Mouse (Mus musculus): ENCODE results near the gene Klhl36.

Klhl36 gene

DNA sequence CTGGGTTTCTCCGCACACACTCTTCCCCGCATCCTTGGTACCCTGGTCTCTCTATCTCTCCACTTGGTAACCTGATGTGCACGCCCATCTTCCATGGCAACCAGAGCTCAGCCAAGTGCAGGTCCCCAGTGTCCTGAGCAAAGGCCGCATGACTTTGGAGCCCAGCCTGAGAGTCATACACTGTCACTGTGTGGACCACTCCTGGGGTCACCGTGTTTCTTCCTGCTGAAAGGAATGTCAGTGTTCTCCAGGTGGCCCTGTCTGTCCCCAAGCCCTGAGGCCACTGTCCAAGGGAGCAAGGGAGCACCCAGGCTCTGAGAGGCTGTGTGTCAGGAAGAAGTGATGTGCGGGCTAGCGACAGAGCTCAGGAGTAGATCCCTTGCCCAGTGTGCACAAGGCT, 21.2 kb downstream of the Klhl36 start:
- no peak for DNase-seq (ENCODE audit: low spot score)

DNA sequence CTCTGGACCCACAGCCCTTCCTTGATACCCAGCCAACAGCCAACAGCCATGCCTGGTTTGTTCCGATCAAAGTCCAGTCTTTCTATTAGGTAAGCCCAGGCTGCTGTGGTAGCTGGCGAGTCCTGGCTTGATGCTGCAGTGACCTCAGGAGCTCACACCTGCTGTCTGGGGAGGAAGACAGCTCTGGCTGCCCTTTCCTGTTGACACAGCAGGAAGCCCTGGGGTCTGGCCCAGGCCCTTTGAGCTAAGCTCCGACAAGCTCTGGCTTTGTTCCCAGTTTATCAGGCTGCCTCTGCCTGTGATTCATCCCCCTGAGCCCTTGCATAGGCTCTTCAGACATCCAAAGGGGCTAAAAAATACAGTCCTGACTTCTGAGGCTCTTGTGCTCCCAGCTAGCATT, 23.5 kb downstream of the Klhl36 start:
- DNase-seq (ENCODE audit: low spot score), result no peak

DNA sequence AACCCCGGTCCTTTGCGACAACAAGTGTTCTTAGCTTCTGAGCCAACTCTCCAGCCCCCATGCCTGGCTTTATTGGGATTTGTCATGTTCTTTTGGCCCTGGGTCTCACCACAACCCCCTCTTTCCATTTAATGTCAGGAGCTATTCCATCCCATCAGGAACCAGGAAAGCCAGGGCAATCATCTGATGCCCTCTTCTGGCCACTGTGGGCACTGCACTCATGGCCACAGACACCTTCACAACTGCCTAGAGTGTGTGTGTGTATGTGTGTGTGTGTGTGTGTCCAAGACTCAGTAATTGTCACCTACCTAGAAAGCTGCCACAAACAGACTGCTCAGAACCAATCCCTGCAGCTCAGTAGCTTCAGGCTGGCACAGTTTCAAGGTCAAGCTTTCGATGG, 25.1 kb downstream of the Klhl36 start:
- no peak for DNase-seq (ENCODE audit: low spot score)

DNA sequence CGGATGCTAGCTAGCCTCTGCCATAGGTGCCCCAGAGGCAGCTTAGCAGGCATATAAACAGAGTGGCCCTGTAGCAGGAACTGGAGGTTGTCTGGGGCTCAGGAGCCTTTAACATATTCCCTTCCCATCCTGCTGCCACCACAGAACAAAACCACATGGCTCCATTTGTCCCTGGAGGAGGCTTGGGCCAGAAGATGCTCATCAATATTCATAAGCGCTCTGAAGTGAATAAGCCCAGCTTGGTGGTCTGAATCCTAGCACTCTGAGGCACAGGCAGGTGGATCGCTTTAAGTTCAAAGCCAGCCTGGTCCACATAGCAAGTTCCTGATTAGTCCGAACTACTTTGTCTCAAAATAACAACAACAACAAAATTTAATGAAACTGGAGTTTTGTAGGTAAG, 25.9 kb downstream of the Klhl36 start:
- no peak for DNase-seq (ENCODE audit: low spot score)

DNA sequence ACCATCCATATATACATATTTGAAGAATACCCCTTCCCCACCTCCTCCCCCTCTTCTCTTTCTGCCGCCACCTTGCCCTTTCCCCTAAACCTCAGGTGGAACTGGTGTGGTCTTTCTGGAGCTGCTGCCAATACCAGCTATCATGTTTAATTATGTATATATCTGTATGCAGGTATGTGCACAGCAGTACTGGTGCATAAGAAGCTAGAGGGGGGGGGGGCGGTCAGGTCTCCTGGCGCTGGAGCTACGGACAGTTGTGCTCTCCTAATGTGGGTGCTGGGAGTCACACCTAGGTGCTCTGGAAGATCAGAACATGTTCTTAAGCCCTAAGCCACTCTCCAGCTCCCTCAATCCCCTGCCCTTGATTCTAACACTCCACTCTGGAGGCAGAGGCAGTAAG, 35.0 kb downstream of the Klhl36 start:
- DNase-seq (ENCODE audit: low spot score), result no peak

- no peak for DNase-seq (ENCODE audit: low spot score)
Observed at GRCm38 (mm10) chr8:119897933-119898332, 35.9 kb downstream of the Klhl36 start.

DNA sequence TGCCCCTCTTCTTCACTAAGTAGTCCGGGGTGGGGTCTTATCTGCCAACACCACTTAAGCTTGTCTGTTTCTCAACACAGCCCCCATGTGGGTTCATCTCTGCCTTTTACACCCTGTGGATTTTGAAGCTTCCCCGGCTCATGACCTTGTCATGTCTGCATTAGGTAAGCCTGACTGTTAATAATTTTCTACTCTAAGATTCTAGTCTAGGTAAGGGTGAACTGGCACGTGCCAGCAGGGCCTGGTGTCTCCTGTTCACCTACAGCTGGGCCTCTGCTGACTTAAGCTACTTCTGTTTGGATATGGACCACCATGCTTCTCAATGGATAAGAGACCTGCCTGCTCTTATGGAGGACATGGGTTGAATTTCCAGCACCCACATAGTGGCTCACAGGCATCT, 39.3 kb downstream of the Klhl36 start:
- no peak for DNase-seq (ENCODE audit: low spot score)

GRCm38 (mm10) chr8:119901952-119902351, 39.9 kb downstream of the Klhl36 start:
- DNase-seq (ENCODE audit: low spot score), result no peak

- no peak for DNase-seq (ENCODE audit: low spot score)
Observed at GRCm38 (mm10) chr8:119904323-119904911, 42.4 kb downstream of the Klhl36 start.

DNA sequence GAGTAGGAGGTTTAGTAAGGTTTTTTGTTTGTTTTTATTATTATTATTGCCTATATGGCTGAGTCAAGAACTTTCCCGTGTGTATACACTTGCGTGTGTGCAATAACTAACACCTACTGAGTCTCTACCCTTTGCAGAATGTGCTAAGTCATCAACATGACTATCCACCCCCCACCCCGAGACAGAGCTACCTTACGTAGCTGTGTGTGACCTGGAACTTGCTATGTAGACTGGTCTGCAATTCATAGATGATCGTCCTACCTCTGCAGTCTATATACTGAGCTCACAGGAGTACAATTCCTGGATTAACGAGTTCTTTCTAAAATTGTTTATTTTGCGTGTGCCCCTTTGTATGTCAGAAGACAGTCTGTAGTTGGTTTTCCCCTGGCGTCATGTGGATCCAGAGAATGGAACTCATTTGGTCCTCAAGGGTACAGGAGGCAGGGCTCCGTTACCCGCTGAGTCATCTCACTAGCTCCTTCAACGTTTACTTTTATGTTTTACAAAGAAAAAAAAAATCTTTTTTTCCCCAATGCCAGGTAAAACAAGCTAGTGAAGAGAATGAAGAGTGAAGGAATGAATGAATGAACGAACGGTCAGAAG, 48.0 kb downstream of the Klhl36 start, which contains the start of gene Usp10:
Gene Usp10, plus strand, starts transcription at position 417 of the 603 bp plus-strand sequence.
- no peak for DNase-seq (ENCODE audit: low spot score)

DNA sequence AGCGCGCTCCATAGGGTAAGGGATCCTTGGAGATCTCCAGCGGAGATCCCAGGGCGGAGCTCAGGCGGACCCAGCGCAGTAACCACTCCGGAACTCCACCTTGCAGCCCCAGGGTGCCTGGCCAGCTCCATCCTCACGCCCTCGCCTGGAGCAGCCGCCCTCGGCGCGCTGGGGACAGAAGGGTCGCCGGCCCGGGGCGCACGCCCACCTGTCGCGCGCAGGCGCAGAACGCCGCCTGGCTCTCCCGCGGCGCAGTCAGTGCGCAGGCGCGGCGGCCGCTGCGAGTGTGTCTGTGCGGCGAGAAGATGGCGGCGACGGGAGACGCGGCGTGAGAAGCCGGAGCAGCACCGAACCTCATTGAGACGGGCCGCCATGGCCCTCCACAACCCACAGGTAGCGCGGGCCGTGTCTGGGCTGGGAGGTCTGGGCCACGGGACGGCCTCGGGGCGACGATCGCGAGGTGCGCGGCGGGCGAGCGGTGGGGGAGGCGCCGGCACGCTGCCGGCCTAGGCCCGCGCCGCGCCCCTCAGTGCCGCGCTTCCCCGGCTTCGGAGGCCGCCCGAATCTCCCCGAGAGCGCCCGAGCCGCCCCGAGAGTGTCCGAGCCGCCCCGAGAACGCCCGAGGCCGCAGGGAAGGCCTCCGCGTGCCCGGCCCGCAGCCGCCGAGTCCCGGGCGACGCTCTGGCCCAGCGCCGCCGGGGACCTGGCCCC, 48.6 kb downstream of the Klhl36 start, which contains the start of gene Gm20388:
Gene Gm20388, plus strand, starts transcription at position 295 of the 711 bp plus-strand sequence.
- peak; percentile 91 for DNase-seq (ENCODE audit: low spot score)

DNA sequence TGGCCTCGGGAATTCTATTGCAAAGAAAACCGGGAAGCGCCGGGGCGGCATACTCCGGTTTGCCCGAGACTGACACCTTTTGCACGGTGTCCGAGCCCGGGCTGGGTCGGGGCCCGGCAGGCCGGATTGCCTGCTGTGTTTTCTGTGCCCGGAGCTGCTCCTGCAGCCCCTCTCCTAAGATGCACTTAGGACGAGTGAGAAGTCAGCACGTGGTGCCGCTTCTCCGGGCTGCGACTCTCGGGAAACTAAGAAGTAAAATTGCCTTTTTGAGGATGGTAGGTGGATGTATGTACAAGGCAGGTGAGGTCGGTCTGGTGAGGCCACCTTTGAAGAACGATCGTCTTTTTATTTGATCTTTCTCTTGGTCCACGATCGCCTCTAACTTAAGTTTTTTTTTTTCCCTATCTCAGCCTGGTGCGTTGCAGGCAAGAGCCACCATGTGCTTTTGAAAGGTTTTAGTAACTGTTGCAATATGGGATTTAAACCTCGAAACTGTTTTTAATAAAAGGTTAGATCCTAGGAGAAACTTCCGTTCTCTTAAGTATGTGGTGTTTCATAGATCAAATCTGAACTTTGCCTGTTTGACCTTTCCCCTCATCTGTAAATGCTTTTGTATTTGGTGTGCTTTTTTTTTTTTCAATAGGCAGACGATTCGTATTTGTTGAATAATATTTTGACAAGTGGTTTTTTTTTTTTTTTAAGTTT, 49.3 kb downstream of the Klhl36 start:
- no peak for DNase-seq (ENCODE audit: low spot score)

- no peak for DNase-seq (ENCODE audit: low spot score)
Observed at GRCm38 (mm10) chr8:119912643-119913042, 50.6 kb downstream of the Klhl36 start.

GRCm38 (mm10) chr8:119913181-119913580, 51.1 kb downstream of the Klhl36 start:
- no peak for DNase-seq (ENCODE audit: low spot score)

DNA sequence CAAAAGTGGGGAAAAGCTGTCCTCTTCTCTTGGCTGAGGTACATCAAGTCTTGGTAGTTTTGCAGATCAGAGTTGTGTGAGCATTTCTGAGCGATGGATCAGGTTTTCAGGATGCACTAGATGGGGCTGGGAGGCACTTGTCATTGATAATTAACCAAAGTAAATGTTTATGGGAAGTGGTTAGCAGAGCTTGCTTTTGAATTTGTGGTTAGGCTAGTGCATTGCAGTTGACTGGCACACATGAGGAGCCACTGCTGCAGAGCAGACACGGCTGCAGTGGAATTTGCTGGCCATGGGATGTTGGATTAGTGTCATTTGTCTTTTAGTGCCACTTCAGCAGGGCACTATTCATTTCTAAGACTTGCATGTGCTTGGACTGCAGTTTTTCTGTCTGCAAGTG, 52.1 kb downstream of the Klhl36 start:
- DNase-seq (ENCODE audit: low spot score), result no peak

DNA sequence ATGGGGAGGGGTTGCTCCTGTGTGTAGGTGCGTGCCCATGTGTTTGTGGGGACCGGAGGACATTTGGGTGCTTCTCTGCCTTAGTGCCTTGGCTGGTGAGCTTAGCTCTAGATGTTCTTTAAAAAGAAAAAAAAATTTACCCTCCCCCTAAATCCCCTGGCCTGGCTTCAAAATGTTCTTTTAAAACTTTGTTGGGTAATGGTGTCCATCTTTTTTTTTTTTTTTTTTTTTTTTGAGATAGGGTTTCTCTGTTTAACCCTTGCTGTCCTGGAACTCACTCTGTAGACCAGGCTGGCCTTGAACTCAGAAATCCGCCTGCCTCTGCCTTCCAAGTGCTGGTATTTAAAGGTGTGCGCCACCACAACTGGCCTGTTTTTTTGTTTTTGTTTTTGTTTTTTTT, 53.2 kb downstream of the Klhl36 start:
- no peak for DNase-seq (ENCODE audit: low spot score)

GRCm38 (mm10) chr8:119916237-119916892, 54.3 kb downstream of the Klhl36 start:
- no peak for DNase-seq (ENCODE audit: low spot score)

GRCm38 (mm10) chr8:119917415-119917814, 55.3 kb downstream of the Klhl36 start:
- no peak for DNase-seq (ENCODE audit: low spot score)

DNA sequence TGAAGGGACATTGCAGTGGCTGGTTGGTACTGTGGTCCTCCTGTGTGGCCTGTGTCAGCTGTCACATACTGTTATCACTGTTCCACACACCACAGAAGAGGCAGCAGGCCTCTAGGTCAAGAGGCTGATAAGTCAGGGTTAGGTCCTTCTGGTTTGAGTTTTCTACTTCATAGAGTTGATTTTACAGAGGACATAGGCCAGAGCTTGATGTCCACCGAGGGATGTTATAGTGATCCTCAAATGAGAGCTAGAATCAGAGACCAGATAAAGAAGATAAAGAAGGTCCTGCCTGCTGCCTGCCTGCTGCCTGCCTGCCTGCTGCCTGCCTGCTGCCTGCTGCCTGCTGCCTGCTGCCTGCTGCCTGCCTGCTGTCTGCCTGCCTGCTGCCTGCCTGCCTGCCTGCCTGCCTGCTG, 56.1 kb downstream of the Klhl36 start:
- DNase-seq (ENCODE audit: low spot score), result no peak

- DNase-seq (ENCODE audit: low spot score), result no peak
Observed at GRCm38 (mm10) chr8:119923259-119923658, 61.2 kb downstream of the Klhl36 start.

DNA sequence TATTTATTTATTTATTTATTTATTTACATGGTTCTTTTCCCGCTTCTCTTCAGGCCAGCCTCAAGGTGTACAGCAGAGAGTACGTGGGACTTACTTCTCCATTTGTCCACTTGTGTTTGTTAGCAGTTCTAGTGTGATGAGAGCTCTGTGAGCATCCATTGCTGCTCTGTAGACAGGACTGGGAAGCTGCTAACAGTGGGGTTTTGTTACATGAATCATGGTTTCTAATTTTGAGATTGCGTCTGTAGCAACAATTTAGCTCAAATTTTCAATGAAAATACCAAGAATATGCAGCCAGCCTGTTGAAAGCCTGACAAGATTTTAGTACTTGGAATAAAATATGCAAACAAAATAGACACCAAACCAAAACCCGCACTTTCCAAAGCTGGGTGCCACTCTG, 63.4 kb downstream of the Klhl36 start:
- DNase-seq (ENCODE audit: low spot score), result no peak

GRCm38 (mm10) chr8:119926474-119926873, 64.4 kb downstream of the Klhl36 start:
- DNase-seq (ENCODE audit: low spot score), result no peak
